Mouse (Mus musculus) olfactory bulb, adult 2 months (tissue): ENCODE data around the gene Ahcyl2.

Experiments used
- CTCF ChIP-seq: fragments of 200-500 bp; IDR thresholded peaks from 2 replicates; pipeline ENCODE4 v1.5.1; 2012; ENCODE audit warnings: low read depth, mild to moderate bottlenecking, low read length, moderate library complexity; ENCODE audit not compliant: insufficient read depth
- POLR2A ChIP-seq: fragments of 200-500 bp; IDR thresholded peaks from 2 replicates; pipeline ENCODE4 v1.6.1; 2012; ENCODE audit warnings: mild to moderate bottlenecking, low read depth, low read length, moderate library complexity; ENCODE audit not compliant: insufficient read depth

DNA sequence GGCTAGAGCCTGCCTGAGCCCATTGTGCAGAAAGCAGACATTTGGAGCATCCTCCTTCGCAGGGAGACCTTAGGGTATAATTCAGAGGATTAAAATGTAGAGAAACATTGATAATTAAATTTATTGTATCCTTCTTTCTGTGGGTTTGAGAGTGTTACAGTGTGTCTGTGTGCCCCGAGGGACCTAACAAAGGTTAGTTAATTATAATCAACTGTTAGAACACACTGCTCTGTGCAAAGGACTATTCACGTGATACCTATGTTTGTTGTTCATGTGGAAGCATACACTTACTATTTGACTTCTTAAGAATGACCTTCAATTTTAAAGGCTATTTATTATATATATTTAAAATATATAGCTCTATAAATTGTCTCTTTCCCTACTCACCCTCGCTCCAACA, 64.5 kb downstream of the Ahcyl2 start:
- TF ChIP-seq CTCF (no peak), POLR2A (no peak)
